ENCODE assay signal across 12 mouse cellular contexts in genomic region chr10:62060224-62060913, GRCm38 (mm10).
DNase-seq lines count a peak whose midpoint lies in the region; ATAC-seq and TF ChIP-seq lines count a peak whose summit lies in the region.
"Had no signal": no experiment of that assay in that cellular context is flagged by ENCODE, and none has a peak within 500 bp of the region (broad histone marks: within the 10 kb centered on the region; RNA-seq: fewer than 3 reads in every experiment).

No protein-coding gene starts in this region.

- H3K27me3 ChIP-seq in forebrain, postnatal 0 days (ENCODE audit: insufficient read depth, low read length), result no peaks in the 10 kb centered on the region
- H3K27me3 ChIP-seq in forebrain, embryonic 11.5 days (ENCODE audit: control insufficient read depth, insufficient read depth, low read length), result no peaks in the 10 kb centered on the region
- H3K27me3 ChIP-seq in embryonic facial prominence, embryonic 11.5 days (ENCODE audit: control insufficient read depth, insufficient read depth, low read length), result no peaks in the 10 kb centered on the region
- H3K27me3 ChIP-seq in midbrain, postnatal 0 days (ENCODE audit: insufficient read depth, low read length), result no peaks in the 10 kb centered on the region
- H3K27me3 ChIP-seq: liver, embryonic 15.5 days had no signal

- H3K4me2 ChIP-seq in forebrain, postnatal 0 days (ENCODE audit: low read depth), result no peak overlapping the region
- no peak overlapping the region for H3K4me2 ChIP-seq in forebrain, embryonic 11.5 days (ENCODE audit: low read depth, low read length, severe bottlenecking)
- H3K4me2 ChIP-seq in embryonic facial prominence, embryonic 11.5 days (ENCODE audit: low read depth, low read length), result no peak overlapping the region
- no peak overlapping the region for H3K4me2 ChIP-seq in midbrain, postnatal 0 days (ENCODE audit: low read depth, low read length, poor library complexity, severe bottlenecking)
- H3K4me2 ChIP-seq: liver, embryonic 15.5 days had no signal

- H3K9ac ChIP-seq in forebrain, postnatal 0 days, result no peak overlapping the region
- no peak overlapping the region for H3K9ac ChIP-seq in forebrain, embryonic 11.5 days (ENCODE audit: low read length)
- no peak overlapping the region for H3K9ac ChIP-seq in embryonic facial prominence, embryonic 11.5 days (replicated peaks; ENCODE audit: low read length)
- no peak overlapping the region for H3K9ac ChIP-seq in midbrain, postnatal 0 days (replicated peaks; ENCODE audit: low read length, poor library complexity, severe bottlenecking)
- H3K9ac ChIP-seq: liver, embryonic 15.5 days had no signal

- H3K27ac ChIP-seq in forebrain, postnatal 0 days (ENCODE audit: low read depth, low read length), result no peak overlapping the region
- H3K27ac ChIP-seq in forebrain, embryonic 11.5 days (ENCODE audit: low read depth, low read length), result no peak overlapping the region
- H3K27ac ChIP-seq in embryonic facial prominence, embryonic 11.5 days (replicated peaks; ENCODE audit: low read depth, low read length), result no peak overlapping the region
- no peak overlapping the region for H3K27ac ChIP-seq in midbrain, postnatal 0 days (ENCODE audit: low read depth, low read length)
- H3K27ac ChIP-seq: liver, embryonic 15.5 days had no signal

- H3K4me1 ChIP-seq in forebrain, postnatal 0 days (ENCODE audit: insufficient read depth), result no peaks in the 10 kb centered on the region
- H3K4me1 ChIP-seq in forebrain, embryonic 11.5 days (replicated peaks; ENCODE audit: control insufficient read depth, insufficient read depth, low read length), result no peaks in the 10 kb centered on the region
- H3K4me1 ChIP-seq in embryonic facial prominence, embryonic 11.5 days (ENCODE audit: control insufficient read depth, insufficient read depth, low read length), result no peaks in the 10 kb centered on the region
- 0 out of 2 replicates have a peak, but pooled peaks cover 9% of the 10 kb centered on the region for H3K4me1 ChIP-seq in midbrain, postnatal 0 days (ENCODE audit: insufficient read depth, low read length)
- H3K4me1 ChIP-seq: liver, embryonic 15.5 days had no signal

- ATAC-seq in forebrain, postnatal 0 days, result no peak
- ATAC-seq in forebrain, embryonic 11.5 days (replicated peaks; ENCODE audit: low FRiP score), result no peak
- ATAC-seq in embryonic facial prominence, embryonic 11.5 days (replicated peaks; ENCODE audit: insufficient number of reproducible peaks, low FRiP score, low TSS enrichment, low read depth), result no peak
- no peak for ATAC-seq in midbrain, postnatal 0 days (ENCODE audit: low FRiP score)

- no peaks in the 10 kb centered on the region for H3K36me3 ChIP-seq in forebrain, postnatal 0 days (ENCODE audit: insufficient read depth)
- no peaks in the 10 kb centered on the region for H3K36me3 ChIP-seq in forebrain, embryonic 11.5 days (ENCODE audit: control insufficient read depth, insufficient read depth, low read length)
- no peaks in the 10 kb centered on the region for H3K36me3 ChIP-seq in embryonic facial prominence, embryonic 11.5 days (replicated peaks; ENCODE audit: control insufficient read depth, insufficient read depth, low read depth, low read length)
- H3K36me3 ChIP-seq in midbrain, postnatal 0 days (ENCODE audit: insufficient read depth, low read length), result no peaks in the 10 kb centered on the region
- H3K36me3 ChIP-seq: liver, embryonic 15.5 days had no signal

- no peak for TF ChIP-seq CTCF in forebrain, postnatal 0 days (IDR thresholded peaks at IDR 0.05; ENCODE audit: low read depth)
- no peak for TF ChIP-seq CTCF in midbrain, postnatal 0 days (IDR thresholded peaks at IDR 0.05)

- H3K9me3 ChIP-seq in forebrain, postnatal 0 days (ENCODE audit: low read length), result no peaks in the 10 kb centered on the region
- no peaks in the 10 kb centered on the region for H3K9me3 ChIP-seq in forebrain, embryonic 11.5 days (ENCODE audit: control insufficient read depth, low read length)
- H3K9me3 ChIP-seq in embryonic facial prominence, embryonic 11.5 days (replicated peaks; ENCODE audit: control insufficient read depth, low read length), result no peaks in the 10 kb centered on the region
- no peaks in the 10 kb centered on the region for H3K9me3 ChIP-seq in midbrain, postnatal 0 days (ENCODE audit: low read length)
- H3K9me3 ChIP-seq: liver, embryonic 15.5 days had no signal

- peak; percentile 22 for DNase-seq in forebrain, postnatal 0 days
- no peak for DNase-seq in forebrain, embryonic 11.5 days (ENCODE audit: low spot score)
- peak; percentile 43 for DNase-seq in left cerebral cortex, postnatal 4 days
- no peak for DNase-seq in left cerebral cortex, adult 9 months (ENCODE audit: low spot score in 2 of 2)
- DNase-seq in embryonic facial prominence, embryonic 11.5 days (ENCODE audit: low spot score), result peak; percentile 59
- DNase-seq in midbrain, postnatal 0 days (ENCODE audit: low spot score), result peak; percentile 33
- no peak for DNase-seq in spleen, postnatal 36 days (ENCODE audit: low spot score in 2 of 2)
- no peak for DNase-seq in ovary, postnatal 10 days (ENCODE audit: low spot score)
- DNase-seq: heart, adult 11 months; layer of hippocampus, adult 9-11 months had no signal

- H3K4me3 ChIP-seq in forebrain, postnatal 0 days (ENCODE audit: low read depth, low read length), result no peak overlapping the region
- no peak overlapping the region for H3K4me3 ChIP-seq in forebrain, embryonic 11.5 days (ENCODE audit: low read depth, low read length)
- H3K4me3 ChIP-seq in embryonic facial prominence, embryonic 11.5 days (ENCODE audit: low read depth, low read length), result no peak overlapping the region
- no peak overlapping the region for H3K4me3 ChIP-seq in midbrain, postnatal 0 days (ENCODE audit: low read depth, low read length)
- H3K4me3 ChIP-seq: liver, embryonic 15.5 days; myocyte had no signal

- 63% methylated on average over 16 of the region's 16 CpGs for WGBS in forebrain, postnatal 0 days
- WGBS in forebrain, embryonic 11.5 days, result 75% methylated on average over 16 of the region's 16 CpGs
- 45% methylated on average over 16 of the region's 16 CpGs for WGBS in embryonic facial prominence, embryonic 11.5 days
- WGBS in midbrain, postnatal 0 days, result 61% methylated on average over 16 of the region's 16 CpGs

- intact Hi-C loops in left cerebral cortex, postnatal 4 days (cut with DNase I), result no loop called here

Comparison
In these comparisons a context has a peak if more than half of its experiments do, and no peak if none do; other contexts are left out.
1. DNase-seq: peak in forebrain, postnatal 0 days (single experiment), left cerebral cortex, postnatal 4 days (single experiment), embryonic facial prominence, embryonic 11.5 days (single experiment) and midbrain, postnatal 0 days (single experiment); none in forebrain, embryonic 11.5 days (single experiment), left cerebral cortex, adult 9 months (0 of 2), spleen, postnatal 36 days (0 of 2) and ovary, postnatal 10 days (single experiment).